Mouse (Mus musculus): ENCODE measurements around the gene Etl4. TPM values are rescaled to one million over a fixed set of nuclear protein-coding genes. Genes with fewer than 3 reads are reported as not detected.

Gene Etl4
- polyA plus RNA-seq, 1 experiment from 2014 or later, result 15.7 TPM

DNA sequence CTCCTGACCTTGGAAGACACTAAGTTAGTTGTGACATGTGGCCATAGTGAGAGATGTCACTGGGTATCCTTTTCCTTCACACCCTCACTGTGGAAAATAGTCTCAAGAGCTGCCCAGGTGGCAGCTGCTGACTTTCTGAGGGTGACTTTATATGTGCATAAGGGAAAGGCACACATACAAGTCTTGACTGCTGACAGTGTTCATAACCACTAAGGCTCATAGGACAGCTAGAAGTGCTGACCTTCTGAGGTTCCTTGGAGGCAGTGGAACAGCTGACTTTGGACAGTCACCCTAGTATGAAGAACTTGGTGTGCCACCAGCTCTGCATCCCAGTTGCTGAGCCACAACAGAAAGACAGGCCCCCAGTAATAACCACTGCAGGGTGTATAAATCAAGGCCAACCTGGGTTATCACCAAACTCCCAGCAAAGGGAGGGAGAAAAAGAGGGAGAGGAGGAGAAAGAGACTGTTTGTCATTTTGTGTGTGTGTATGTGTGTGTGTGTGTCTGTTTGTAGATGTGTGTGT, 855.0 kb downstream of the Etl4 start:
- no peak for ATAC-seq
- TF ChIP-seq EP300 (IDR thresholded peaks at IDR 0.05) (no peak), CTCF (IDR thresholded peaks at IDR 0.05) (no peak)
- no peaks in the 10 kb centered on the region for H3K36me3 ChIP-seq (ENCODE audit: insufficient read depth, low read length)

GRCm38 (mm10) chr2:20768681-20769080, 859.1 kb downstream of the Etl4 start:
- Histone ChIP-seq H3K27ac (ENCODE audit: low read length) (no peak overlapping the region), H3K4me1 (ENCODE audit: insufficient read depth, low read depth, low read length) (no peaks in the 10 kb centered on the region), H3K9ac (replicated peaks; ENCODE audit: low read depth) (no peak overlapping the region), H3K4me2 (replicated peaks; ENCODE audit: low read depth, low read length) (no peak overlapping the region), H3K9me3 (ENCODE audit: low read length) (no peaks in the 10 kb centered on the region), H3K4me3 (ENCODE audit: low read depth, low read length) (no peak overlapping the region), H3K36me3 (ENCODE audit: insufficient read depth, low read length) (0 out of 2 replicates have a peak, but pooled peaks cover under 1% of the 10 kb centered on the region), H3K27me3 (replicated peaks; ENCODE audit: insufficient read depth, low read length) (no peaks in the 10 kb centered on the region)
- ATAC-seq, result no peak
- TF ChIP-seq EP300 (IDR thresholded peaks at IDR 0.05) (no peak), CTCF (IDR thresholded peaks at IDR 0.05) (peak; percentile 53)
- no peak for DNase-seq (ENCODE audit: low spot score)
- 71% methylated on average over 5 of the region's 5 CpGs for WGBS

More for the DNA sequence above, 855.0 kb downstream of the Etl4 start:
- Histone ChIP-seq H3K4me2 (replicated peaks; ENCODE audit: low read depth, low read length) (no peak overlapping the region), H3K4me1 (ENCODE audit: insufficient read depth, low read depth, low read length) (no peaks in the 10 kb centered on the region), H3K9me3 (ENCODE audit: low read length) (no peaks in the 10 kb centered on the region), H3K9ac (replicated peaks; ENCODE audit: low read depth) (no peak overlapping the region), H3K4me3 (ENCODE audit: low read depth, low read length) (no peak overlapping the region), H3K27me3 (replicated peaks; ENCODE audit: insufficient read depth, low read length) (no peaks in the 10 kb centered on the region), H3K27ac (ENCODE audit: low read length) (no peak overlapping the region)
- DNase-seq (ENCODE audit: low spot score), result no peak

DNA sequence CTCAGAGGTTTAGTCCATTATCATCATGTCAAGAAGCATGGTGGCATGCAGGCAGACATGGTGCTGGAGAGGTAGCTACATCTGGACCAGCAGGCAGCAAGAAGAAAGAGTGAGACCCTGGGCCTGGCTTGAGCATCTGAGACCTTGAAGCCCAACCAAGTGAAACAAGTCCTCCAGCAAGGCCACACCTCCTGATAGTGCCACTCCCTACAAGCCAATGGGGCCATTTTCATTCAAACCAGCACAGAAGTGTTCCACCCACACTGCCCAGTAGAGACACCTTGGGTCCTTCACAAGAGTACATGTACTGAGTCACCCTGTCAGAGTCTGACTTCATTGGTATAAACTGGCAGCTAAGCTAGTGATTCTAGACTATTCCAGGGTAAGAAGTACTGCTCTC, 860.6 kb downstream of the Etl4 start:
- TF ChIP-seq EP300 (IDR thresholded peaks at IDR 0.05) (no peak), CTCF (IDR thresholded peaks at IDR 0.05) (no peak)
- Histone ChIP-seq H3K4me3 (ENCODE audit: low read depth, low read length) (no peak overlapping the region), H3K36me3 (ENCODE audit: insufficient read depth, low read length) (0 out of 2 replicates have a peak, but pooled peaks cover 2% of the 10 kb centered on the region), H3K27me3 (replicated peaks; ENCODE audit: insufficient read depth, low read length) (no peaks in the 10 kb centered on the region), H3K4me1 (ENCODE audit: insufficient read depth, low read depth, low read length) (no peaks in the 10 kb centered on the region), H3K4me2 (replicated peaks; ENCODE audit: low read depth, low read length) (no peak overlapping the region), H3K9ac (replicated peaks; ENCODE audit: low read depth) (no peak overlapping the region), H3K27ac (ENCODE audit: low read length) (no peak overlapping the region), H3K9me3 (ENCODE audit: low read length) (no peaks in the 10 kb centered on the region)
- DNase-seq (ENCODE audit: low spot score) (no peak), ATAC-seq (no peak)

GRCm38 (mm10) chr2:20774462-20774861, 864.9 kb downstream of the Etl4 start:
- H3K27ac ChIP-seq (ENCODE audit: low read length), result no peak overlapping the region
- H3K4me1 ChIP-seq (ENCODE audit: insufficient read depth, low read depth, low read length), result no peaks in the 10 kb centered on the region
- 0 out of 2 replicates have a peak, but pooled peaks cover 2% of the 10 kb centered on the region for H3K36me3 ChIP-seq (ENCODE audit: insufficient read depth, low read length)
- no peak for TF ChIP-seq EP300 (IDR thresholded peaks at IDR 0.05)
- WGBS, result 77% methylated on average over 2 of the region's 2 CpGs
- H3K9me3 ChIP-seq (ENCODE audit: low read length), result no peaks in the 10 kb centered on the region
- no peak overlapping the region for H3K4me3 ChIP-seq (ENCODE audit: low read depth, low read length)
- no peak for ATAC-seq
- DNase-seq (ENCODE audit: low spot score), result no peak
- no peak overlapping the region for H3K9ac ChIP-seq (replicated peaks; ENCODE audit: low read depth)
- no peaks in the 10 kb centered on the region for H3K27me3 ChIP-seq (replicated peaks; ENCODE audit: insufficient read depth, low read length)
- H3K4me2 ChIP-seq (replicated peaks; ENCODE audit: low read depth, low read length), result no peak overlapping the region

GRCm38 (mm10) chr2:20776171-20776704, 866.7 kb downstream of the Etl4 start:
- Histone ChIP-seq H3K4me2 (replicated peaks; ENCODE audit: low read depth, low read length) (no peak overlapping the region), H3K27ac (ENCODE audit: low read length) (no peak overlapping the region), H3K36me3 (ENCODE audit: insufficient read depth, low read length) (0 out of 2 replicates have a peak, but pooled peaks cover 2% of the 10 kb centered on the region), H3K9ac (replicated peaks; ENCODE audit: low read depth) (no peak overlapping the region), H3K4me1 (ENCODE audit: insufficient read depth, low read depth, low read length) (no peaks in the 10 kb centered on the region), H3K27me3 (replicated peaks; ENCODE audit: insufficient read depth, low read length) (no peaks in the 10 kb centered on the region), H3K9me3 (ENCODE audit: low read length) (no peaks in the 10 kb centered on the region), H3K4me3 (ENCODE audit: low read depth, low read length) (no peak overlapping the region)
- no peak for TF ChIP-seq CTCF (IDR thresholded peaks at IDR 0.05)
- TF ChIP-seq EP300 (IDR thresholded peaks at IDR 0.05), result no peak
- no peak for ATAC-seq
- WGBS, result 81% methylated on average over 6 of the region's 6 CpGs
- no peak for DNase-seq (ENCODE audit: low spot score)

- H3K4me2 ChIP-seq (replicated peaks; ENCODE audit: low read depth, low read length), result no peak overlapping the region
- 0 out of 2 replicates have a peak, but pooled peaks cover 2% of the 10 kb centered on the region for H3K36me3 ChIP-seq (ENCODE audit: insufficient read depth, low read length)
- TF ChIP-seq CTCF (IDR thresholded peaks at IDR 0.05) (peak; percentile 50), EP300 (IDR thresholded peaks at IDR 0.05) (no peak)
- no peak for ATAC-seq
- WGBS, result 83% methylated on average over 6 of the region's 6 CpGs
- no peaks in the 10 kb centered on the region for H3K27me3 ChIP-seq (replicated peaks; ENCODE audit: insufficient read depth, low read length)
- H3K9ac ChIP-seq (replicated peaks; ENCODE audit: low read depth), result no peak overlapping the region
- no peak overlapping the region for H3K4me3 ChIP-seq (ENCODE audit: low read depth, low read length)
- H3K4me1 ChIP-seq (ENCODE audit: insufficient read depth, low read depth, low read length), result no peaks in the 10 kb centered on the region
- H3K27ac ChIP-seq (ENCODE audit: low read length), result no peak overlapping the region
- DNase-seq (ENCODE audit: low spot score), result no peak
- no peaks in the 10 kb centered on the region for H3K9me3 ChIP-seq (ENCODE audit: low read length)
These were observed 868.4 kb downstream of the Etl4 start for GRCm38 (mm10) chr2:20777931-20778330.

Measured in lung, postnatal 0 days (tissue).